Mouse (Mus musculus): ENCODE measurements around the gene Cst6. TPM values are rescaled to one million over a fixed set of nuclear protein-coding genes. Genes with fewer than 3 reads are reported as not detected.
"Not testable (repeated sequence)": the region's sequence is repeated elsewhere in the genome, so short reads cannot be mapped to it uniquely, and the experiment has no call there.

The Cst6 gene
- 28.3 and 42.3 TPM in 2 replicates for polyA plus RNA-seq (2015; fragmentation: Nextera tagmentation; extraction: Ambion mirVana)

DNA sequence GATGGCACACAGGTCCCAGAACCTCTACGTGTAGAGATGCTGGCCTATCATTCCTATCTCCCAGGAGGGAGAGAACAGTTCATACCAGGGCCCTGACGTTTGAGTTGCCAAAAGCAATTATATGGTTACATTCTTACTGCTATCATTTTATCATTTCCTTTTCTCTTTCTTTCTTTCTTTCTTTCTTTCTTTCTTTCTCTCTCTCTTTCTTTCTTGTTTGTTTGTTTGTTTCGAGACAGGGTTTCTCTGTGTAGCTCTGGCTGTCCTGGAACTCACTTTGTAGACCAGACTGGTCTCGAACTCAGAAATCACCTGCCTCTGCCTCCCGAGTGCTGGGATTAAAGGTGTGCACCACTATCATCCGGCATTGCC is at the start of gene Cst6:
Cst6 (minus strand) TSS at position 73 of the 372 bp plus-strand sequence.
- Histone ChIP-seq H3K4me2 (ENCODE audit: low read depth, low read length) (peak within 1 kb of the TSS; percentile 57), H3K4me3 (replicated peaks; ENCODE audit: low read length) (peak within 1 kb of the TSS; percentile 35), H3K9ac (ENCODE audit: low read length) (peak within 1 kb of the TSS; percentile 72)
- WGBS, result 61% methylated on average over 6 of the region's 6 CpGs
- not testable (repeated sequence) for H3K27ac ChIP-seq (ENCODE audit: low read length); H3K9me3 ChIP-seq (replicated peaks; ENCODE audit: control insufficient read depth, low read length); H3K27me3 ChIP-seq (ENCODE audit: control insufficient read depth, insufficient read depth, low read length); H3K4me1 ChIP-seq (ENCODE audit: control insufficient read depth, insufficient read depth, low read length); H3K36me3 ChIP-seq (ENCODE audit: control insufficient read depth, insufficient read depth, low read length); ATAC-seq (ENCODE audit: insufficient read depth, low FRiP score)

DNA sequence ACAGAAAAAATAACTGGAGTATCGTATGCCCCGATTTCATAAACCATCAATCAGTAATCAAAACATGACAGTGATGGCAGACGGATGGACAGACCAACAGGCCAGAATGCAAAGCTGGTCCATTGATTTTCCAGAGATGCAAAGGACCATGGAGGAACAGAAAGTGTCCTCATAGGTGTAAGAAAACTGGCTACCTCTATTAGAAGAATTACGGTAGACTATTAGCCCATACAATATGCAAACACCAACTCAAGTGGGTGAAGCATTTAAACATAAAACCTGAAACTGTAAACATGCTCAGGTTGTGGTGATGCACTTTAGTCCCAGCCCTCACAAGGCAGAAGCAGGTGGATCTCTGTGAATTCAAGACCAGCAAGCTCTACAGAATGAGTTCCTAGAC is 46.0 kb upstream of the Cst6 start:
- no peak for ATAC-seq (ENCODE audit: insufficient read depth, low FRiP score)
- no peak overlapping the region for H3K27ac ChIP-seq (ENCODE audit: low read length)
- WGBS, result 70% methylated on average over 4 of the region's 4 CpGs
- H3K4me2 ChIP-seq (ENCODE audit: low read depth, low read length), result no peak overlapping the region
- no peaks in the 10 kb centered on the region for H3K9me3 ChIP-seq (replicated peaks; ENCODE audit: control insufficient read depth, low read length)
- no peaks in the 10 kb centered on the region for H3K27me3 ChIP-seq (ENCODE audit: control insufficient read depth, insufficient read depth, low read length)
- H3K9ac ChIP-seq (ENCODE audit: low read length), result no peak overlapping the region
- H3K36me3 ChIP-seq (ENCODE audit: control insufficient read depth, insufficient read depth, low read length), result no peaks in the 10 kb centered on the region
- H3K4me3 ChIP-seq (replicated peaks; ENCODE audit: low read length), result no peak overlapping the region
- H3K4me1 ChIP-seq (ENCODE audit: control insufficient read depth, insufficient read depth, low read length), result peaks cover 5% of the 10 kb centered on the region; the same call in 1 of the 2 replicates

DNA sequence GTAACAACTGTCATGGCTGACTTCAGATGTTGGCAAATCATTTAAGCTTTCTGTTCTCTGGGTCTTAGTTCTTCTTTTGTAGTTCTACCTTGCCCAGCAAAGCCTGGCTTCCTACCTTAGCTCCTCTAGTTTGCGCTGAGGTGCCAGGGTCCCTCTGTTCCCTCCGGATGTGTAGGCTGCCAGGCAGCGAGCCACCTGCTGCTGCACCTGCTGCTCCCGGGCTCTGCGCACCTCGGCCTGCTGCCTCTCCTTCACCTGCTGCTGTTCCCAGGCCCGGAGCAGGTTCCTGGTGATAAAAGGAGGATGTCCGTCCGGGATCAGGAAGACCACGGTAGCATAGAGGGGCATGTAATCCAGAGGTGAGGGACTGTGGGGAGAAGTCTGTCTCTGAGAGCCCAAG is 44.8 kb upstream of the Cst6 start:
- Histone ChIP-seq H3K27ac (ENCODE audit: low read length) (no peak overlapping the region; the same call in 1 of the 2 replicates), H3K9ac (ENCODE audit: low read length) (no peak overlapping the region)
- ATAC-seq (ENCODE audit: insufficient read depth, low FRiP score), result no peak

DNA sequence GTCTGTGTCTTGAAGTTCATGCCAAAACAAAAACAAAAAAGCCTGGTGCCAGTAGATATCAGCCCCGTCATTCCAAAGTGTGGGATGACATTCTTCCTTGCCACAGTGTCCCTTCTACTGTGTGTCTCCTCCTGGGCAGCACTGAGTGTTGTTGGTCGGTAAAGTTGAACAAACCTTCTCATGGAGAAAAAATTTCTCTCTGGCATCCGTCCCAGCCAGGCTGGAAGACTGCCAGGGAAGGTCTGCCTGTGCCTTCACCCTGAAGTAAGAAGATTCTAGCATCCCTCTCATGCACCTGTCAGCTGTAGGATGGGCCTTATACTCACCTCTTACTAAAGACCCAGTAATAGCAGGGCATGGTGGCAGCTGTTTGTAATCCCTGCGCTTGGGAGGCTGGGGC is 43.5 kb upstream of the Cst6 start:
- H3K4me2 ChIP-seq (ENCODE audit: low read depth, low read length), result no peak overlapping the region
- 52% methylated on average over 4 of the region's 4 CpGs for WGBS
- H3K9ac ChIP-seq (ENCODE audit: low read length), result no peak overlapping the region
- no peaks in the 10 kb centered on the region for H3K9me3 ChIP-seq (replicated peaks; ENCODE audit: control insufficient read depth, low read length)
- no peak overlapping the region for H3K4me3 ChIP-seq (replicated peaks; ENCODE audit: low read length)
- H3K27me3 ChIP-seq (ENCODE audit: control insufficient read depth, insufficient read depth, low read length), result no peaks in the 10 kb centered on the region
- H3K27ac ChIP-seq (ENCODE audit: low read length), result no peak overlapping the region
- H3K36me3 ChIP-seq (ENCODE audit: control insufficient read depth, insufficient read depth, low read length), result no peaks in the 10 kb centered on the region
- no peak for ATAC-seq (ENCODE audit: insufficient read depth, low FRiP score)
- peaks cover 16% of the 10 kb centered on the region; the same call in 1 of the 2 replicates for H3K4me1 ChIP-seq (ENCODE audit: control insufficient read depth, insufficient read depth, low read length)

More for the DNA sequence above, 44.8 kb upstream of the Cst6 start:
- no peak overlapping the region for H3K4me2 ChIP-seq (ENCODE audit: low read depth, low read length)
- no peaks in the 10 kb centered on the region for H3K9me3 ChIP-seq (replicated peaks; ENCODE audit: control insufficient read depth, low read length)
- 40% methylated on average over 10 of the region's 10 CpGs for WGBS
- no peak overlapping the region for H3K4me3 ChIP-seq (replicated peaks; ENCODE audit: low read length)
- H3K27me3 ChIP-seq (ENCODE audit: control insufficient read depth, insufficient read depth, low read length), result no peaks in the 10 kb centered on the region
- H3K4me1 ChIP-seq (ENCODE audit: control insufficient read depth, insufficient read depth, low read length), result peaks cover 16% of the 10 kb centered on the region; the same call in 1 of the 2 replicates
- H3K36me3 ChIP-seq (ENCODE audit: control insufficient read depth, insufficient read depth, low read length), result no peaks in the 10 kb centered on the region

DNA sequence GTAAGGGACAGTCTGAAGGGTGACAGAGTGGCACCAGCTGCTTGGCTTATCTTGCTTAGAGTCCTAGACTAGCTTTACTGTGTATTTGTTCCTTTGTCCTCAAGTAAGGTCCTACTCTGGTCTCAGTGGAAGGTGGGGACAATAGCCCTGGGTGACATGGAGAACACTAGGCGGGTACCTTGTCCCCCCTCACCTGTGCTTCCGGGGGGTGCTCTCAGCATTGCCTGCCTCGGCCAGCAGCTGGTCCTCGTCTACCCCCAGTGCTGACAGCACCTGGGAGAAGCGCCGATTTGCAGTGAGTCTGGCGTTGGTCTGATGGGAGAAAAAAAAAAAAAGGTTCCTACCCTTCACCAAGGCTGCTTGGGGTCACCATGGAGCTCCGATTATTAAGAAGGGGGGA is 41.0 kb upstream of the Cst6 start:
- Histone ChIP-seq H3K4me2 (ENCODE audit: low read depth, low read length) (peak overlapping the region; percentile 89), H3K4me1 (ENCODE audit: control insufficient read depth, insufficient read depth, low read length) (peaks cover 31% of the 10 kb centered on the region; the same call in 1 of the 2 replicates), H3K9ac (ENCODE audit: low read length) (peak overlapping the region; percentile 85; the same call in 1 of the 2 replicates), H3K36me3 (ENCODE audit: control insufficient read depth, insufficient read depth, low read length) (no peaks in the 10 kb centered on the region), H3K27me3 (ENCODE audit: control insufficient read depth, insufficient read depth, low read length) (no peaks in the 10 kb centered on the region), H3K9me3 (replicated peaks; ENCODE audit: control insufficient read depth, low read length) (no peaks in the 10 kb centered on the region), H3K4me3 (replicated peaks; ENCODE audit: low read length) (peak overlapping the region; percentile 98), H3K27ac (ENCODE audit: low read length) (peak overlapping the region; percentile 89)
- WGBS, result 46% methylated on average over 8 of the region's 8 CpGs
- ATAC-seq (ENCODE audit: insufficient read depth, low FRiP score), result no peak

DNA sequence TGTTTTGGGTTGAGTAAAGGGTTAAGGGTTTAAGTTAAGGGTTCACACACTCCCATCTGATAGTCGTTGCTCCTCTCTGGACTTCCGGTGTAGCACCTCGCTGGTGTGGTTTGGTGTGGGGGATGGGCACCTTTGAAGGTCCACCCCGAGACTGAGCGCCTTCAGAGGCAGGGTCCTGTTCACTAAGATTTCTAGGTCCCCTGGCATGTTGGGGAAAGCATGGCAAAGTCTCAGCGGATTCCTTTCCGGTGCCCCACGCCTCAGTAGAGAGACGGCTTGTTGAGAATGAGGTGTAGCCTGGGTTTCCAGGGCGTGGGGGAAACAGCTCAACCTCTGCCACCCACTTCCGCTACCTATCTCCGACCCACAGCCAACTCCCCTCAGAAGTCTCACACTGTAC is 40.3 kb upstream of the Cst6 start:
- Histone ChIP-seq H3K9ac (ENCODE audit: low read length) (peak overlapping the region; percentile 85), H3K27me3 (ENCODE audit: control insufficient read depth, insufficient read depth, low read length) (no peaks in the 10 kb centered on the region), H3K4me3 (replicated peaks; ENCODE audit: low read length) (peak overlapping the region; percentile 98), H3K9me3 (replicated peaks; ENCODE audit: control insufficient read depth, low read length) (no peaks in the 10 kb centered on the region), H3K4me2 (ENCODE audit: low read depth, low read length) (peak overlapping the region; percentile 89), H3K27ac (ENCODE audit: low read length) (peak overlapping the region; percentile 89), H3K36me3 (ENCODE audit: control insufficient read depth, insufficient read depth, low read length) (peaks cover 1% of the 10 kb centered on the region; the same call in 1 of the 2 replicates), H3K4me1 (ENCODE audit: control insufficient read depth, insufficient read depth, low read length) (peaks cover 31% of the 10 kb centered on the region; the same call in 1 of the 2 replicates)
- 19% methylated on average over 12 of the region's 12 CpGs for WGBS
- ATAC-seq (ENCODE audit: insufficient read depth, low FRiP score), result peak; percentile 21; the same call in 1 of the 2 replicates

DNA sequence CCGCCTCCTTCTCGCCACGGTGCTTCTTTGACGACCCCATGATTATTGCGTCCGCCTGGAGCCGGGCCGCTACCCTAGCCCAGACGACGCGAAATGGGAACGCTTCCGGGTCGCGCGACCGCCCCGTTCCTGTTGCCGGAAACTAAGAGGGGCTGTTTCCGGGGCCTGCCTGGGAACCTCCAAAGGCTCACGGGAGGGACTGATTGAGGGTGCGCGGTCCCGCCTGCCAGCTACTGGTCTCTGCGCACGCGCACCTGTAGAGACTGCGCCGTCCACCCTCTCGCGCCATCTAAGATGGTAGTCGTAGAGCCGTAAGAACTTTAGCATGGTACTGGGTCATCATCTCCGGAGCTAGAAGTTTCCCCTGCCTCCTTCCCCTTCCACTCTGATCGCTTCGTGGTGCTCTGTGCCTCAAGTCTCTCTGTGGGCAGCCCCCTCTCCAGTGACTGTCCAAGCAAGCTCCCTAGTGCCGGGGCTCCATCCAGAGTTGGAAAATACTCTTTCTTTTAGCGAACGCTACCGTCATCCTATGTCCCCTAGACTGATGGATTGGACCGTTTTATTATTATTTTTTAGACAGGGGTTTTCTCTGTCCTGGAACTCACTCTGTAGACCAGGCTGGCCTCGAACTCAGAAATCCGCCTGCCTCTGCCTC is 39.3 kb upstream of the Cst6 start, which contains the start of gene Sart1:
Sart1 (minus strand) TSS at position 116 of the 655 bp plus-strand sequence.
- ATAC-seq (ENCODE audit: insufficient read depth, low FRiP score), result peak; percentile 97
- peak within 1 kb of the TSS; percentile 89 for H3K4me2 ChIP-seq (ENCODE audit: low read depth, low read length)
- H3K27ac ChIP-seq (ENCODE audit: low read length), result peak within 1 kb of the TSS; percentile 90
- H3K27me3 ChIP-seq (ENCODE audit: control insufficient read depth, insufficient read depth, low read length), result no peaks in the 10 kb centered on the region
- H3K9me3 ChIP-seq (replicated peaks; ENCODE audit: control insufficient read depth, low read length), result no peaks in the 10 kb centered on the region
- H3K9ac ChIP-seq (ENCODE audit: low read length), result peak within 1 kb of the TSS; percentile 94
- peaks cover 31% of the 10 kb centered on the region; the same call in 1 of the 2 replicates for H3K4me1 ChIP-seq (ENCODE audit: control insufficient read depth, insufficient read depth, low read length)
- 2% methylated on average over 43 of the region's 43 CpGs for WGBS
- H3K4me3 ChIP-seq (replicated peaks; ENCODE audit: low read length), result peak within 1 kb of the TSS; percentile 98
- H3K36me3 ChIP-seq (ENCODE audit: control insufficient read depth, insufficient read depth, low read length), result peaks cover 11% of the 10 kb centered on the region

DNA sequence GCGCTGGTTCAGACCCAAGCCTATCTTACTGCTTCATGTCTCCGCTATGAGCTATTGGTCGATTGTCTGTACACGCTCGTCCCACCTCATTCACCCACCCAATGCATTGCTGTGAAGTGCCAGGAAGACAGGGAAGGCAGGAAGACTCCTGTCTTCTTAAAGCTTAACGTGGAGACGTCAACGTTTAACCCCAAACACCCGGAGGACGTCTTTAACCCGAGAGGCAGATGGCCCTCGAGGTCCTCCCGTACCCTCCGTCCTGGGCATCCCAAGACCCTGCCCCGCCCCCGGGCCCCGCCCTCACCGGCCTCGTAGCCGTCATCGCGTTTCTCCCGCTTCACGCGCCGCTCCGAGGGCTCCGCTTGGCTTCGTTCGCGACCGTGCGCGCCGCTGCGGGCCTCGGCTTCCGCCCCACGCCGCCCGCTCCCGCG is 38.7 kb upstream of the Cst6 start:
- Histone ChIP-seq H3K4me2 (ENCODE audit: low read depth, low read length) (peak overlapping the region; percentile 72), H3K9me3 (replicated peaks; ENCODE audit: control insufficient read depth, low read length) (no peaks in the 10 kb centered on the region), H3K4me3 (replicated peaks; ENCODE audit: low read length) (peak overlapping the region; percentile 98), H3K27me3 (ENCODE audit: control insufficient read depth, insufficient read depth, low read length) (no peaks in the 10 kb centered on the region), H3K9ac (ENCODE audit: low read length) (peak overlapping the region; percentile 94), H3K27ac (ENCODE audit: low read length) (peak overlapping the region; percentile 90), H3K4me1 (ENCODE audit: control insufficient read depth, insufficient read depth, low read length) (peaks cover 31% of the 10 kb centered on the region; the same call in 1 of the 2 replicates), H3K36me3 (ENCODE audit: control insufficient read depth, insufficient read depth, low read length) (peaks cover 18% of the 10 kb centered on the region)
- ATAC-seq (ENCODE audit: insufficient read depth, low FRiP score), result peak; percentile 26; the same call in 1 of the 2 replicates
- under 1% methylated on average over 41 of the region's 43 CpGs for WGBS

DNA sequence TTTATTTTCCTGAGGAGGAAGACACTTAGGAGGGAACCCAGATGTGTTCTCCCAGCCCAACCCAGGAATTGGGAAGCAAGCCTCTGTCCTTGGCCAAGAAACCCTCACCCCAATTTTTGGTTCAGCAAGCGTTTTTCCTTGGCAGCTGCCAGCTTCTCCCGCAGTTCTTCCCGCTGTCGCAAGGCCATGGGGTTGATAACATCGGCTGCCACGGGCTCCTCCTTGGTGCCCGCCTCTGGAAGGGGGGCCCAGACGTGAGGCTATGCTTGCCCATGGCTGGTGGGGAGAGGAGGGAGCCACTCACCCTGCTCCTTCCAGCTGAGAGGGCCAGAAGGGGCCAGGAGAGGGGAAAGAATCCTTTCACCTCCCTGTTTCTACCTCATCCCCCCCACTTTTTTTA is 35.3 kb upstream of the Cst6 start:
- Histone ChIP-seq H3K4me1 (ENCODE audit: control insufficient read depth, insufficient read depth, low read length) (peaks cover 20% of the 10 kb centered on the region; the same call in 1 of the 2 replicates), H3K9me3 (replicated peaks; ENCODE audit: control insufficient read depth, low read length) (no peaks in the 10 kb centered on the region), H3K27me3 (ENCODE audit: control insufficient read depth, insufficient read depth, low read length) (no peaks in the 10 kb centered on the region), H3K4me2 (ENCODE audit: low read depth, low read length) (no peak overlapping the region), H3K4me3 (replicated peaks; ENCODE audit: low read length) (no peak overlapping the region), H3K9ac (ENCODE audit: low read length) (no peak overlapping the region), H3K27ac (ENCODE audit: low read length) (no peak overlapping the region), H3K36me3 (ENCODE audit: control insufficient read depth, insufficient read depth, low read length) (peaks cover 39% of the 10 kb centered on the region)
- WGBS, result 86% methylated on average over 8 of the region's 8 CpGs
- no peak for ATAC-seq (ENCODE audit: insufficient read depth, low FRiP score)
